Mouse (Mus musculus): ENCODE data around the gene Zswim8. TPM values are rescaled to one million over a fixed set of nuclear protein-coding genes. Genes with fewer than 3 reads are reported as not detected.
A peak's percentile ranks its signal among the peaks of the same experiment; 100 is the strongest.
"Not testable (repeated sequence)": the region's sequence is repeated elsewhere in the genome, so short reads cannot be mapped to it uniquely, and the experiment has no call there.

Zswim8 gene
- polyA plus RNA-seq, 1 experiment from 2014 or later, result 21.8 TPM

- WGBS, result 72% methylated on average over 3 of the region's 3 CpGs
- Histone ChIP-seq H3K4me2 (ENCODE audit: low read depth, low read length) (no peak overlapping the region), H3K27ac (ENCODE audit: low read length) (no peak overlapping the region), H3K27me3 (replicated peaks; ENCODE audit: control insufficient read depth, insufficient read depth, low read length) (no peaks in the 10 kb centered on the region), H3K36me3 (ENCODE audit: control insufficient read depth, insufficient read depth, low read length) (no peaks in the 10 kb centered on the region), H3K4me3 (ENCODE audit: low read length) (no peak overlapping the region), H3K9me3 (ENCODE audit: control insufficient read depth, low read length) (no peaks in the 10 kb centered on the region), H3K4me1 (ENCODE audit: control insufficient read depth, insufficient read depth, low read length) (peaks cover 28% of the 10 kb centered on the region), H3K9ac (ENCODE audit: low read depth, low read length) (no peak overlapping the region)
- no peak for ATAC-seq
These were observed 7.0 kb upstream of the Zswim8 start for GRCm38 (mm10) chr14:20700362-20700761.

GRCm38 (mm10) chr14:20701554-20701953 lies 5.8 kb upstream of the Zswim8 start:
- Histone ChIP-seq H3K27me3 (replicated peaks; ENCODE audit: control insufficient read depth, insufficient read depth, low read length) (no peaks in the 10 kb centered on the region), H3K9ac (ENCODE audit: low read depth, low read length) (peak overlapping the region; percentile 36; the same call in 1 of the 2 replicates), H3K4me1 (ENCODE audit: control insufficient read depth, insufficient read depth, low read length) (peaks cover 20% of the 10 kb centered on the region), H3K27ac (ENCODE audit: low read length) (peak overlapping the region; percentile 19; the same call in 1 of the 2 replicates), H3K36me3 (ENCODE audit: control insufficient read depth, insufficient read depth, low read length) (no peaks in the 10 kb centered on the region), H3K9me3 (ENCODE audit: control insufficient read depth, low read length) (no peaks in the 10 kb centered on the region), H3K4me2 (ENCODE audit: low read depth, low read length) (peak overlapping the region; percentile 50), H3K4me3 (ENCODE audit: low read length) (peak overlapping the region; percentile 78)
- ATAC-seq, result no peak
- WGBS, result 71% methylated on average over 8 of the region's 8 CpGs

GRCm38 (mm10) chr14:20702096-20702740 lies 5.1 kb upstream of the Zswim8 start:
- Histone ChIP-seq H3K27ac (ENCODE audit: low read length) (peak overlapping the region; percentile 92), H3K4me2 (ENCODE audit: low read depth, low read length) (peak overlapping the region; percentile 50), H3K9me3 (ENCODE audit: control insufficient read depth, low read length) (no peaks in the 10 kb centered on the region), H3K27me3 (replicated peaks; ENCODE audit: control insufficient read depth, insufficient read depth, low read length) (no peaks in the 10 kb centered on the region), H3K4me1 (ENCODE audit: control insufficient read depth, insufficient read depth, low read length) (peaks cover 15% of the 10 kb centered on the region), H3K9ac (ENCODE audit: low read depth, low read length) (peak overlapping the region; percentile 89), H3K4me3 (ENCODE audit: low read length) (peak overlapping the region; percentile 78), H3K36me3 (ENCODE audit: control insufficient read depth, insufficient read depth, low read length) (no peaks in the 10 kb centered on the region)
- peak; percentile 51 for ATAC-seq
- 7% methylated on average over 15 of the region's 15 CpGs for WGBS

- Histone ChIP-seq H3K9ac (ENCODE audit: low read depth, low read length) (peak within 1 kb of the TSS; percentile 89), H3K4me3 (ENCODE audit: low read length) (peak within 1 kb of the TSS; percentile 78), H3K27me3 (replicated peaks; ENCODE audit: control insufficient read depth, insufficient read depth, low read length) (no peaks in the 10 kb centered on the region), H3K27ac (ENCODE audit: low read length) (peak within 1 kb of the TSS; percentile 92), H3K4me1 (ENCODE audit: control insufficient read depth, insufficient read depth, low read length) (peaks cover 15% of the 10 kb centered on the region), H3K9me3 (ENCODE audit: control insufficient read depth, low read length) (no peaks in the 10 kb centered on the region), H3K4me2 (ENCODE audit: low read depth, low read length) (peak within 1 kb of the TSS; percentile 50), H3K36me3 (ENCODE audit: control insufficient read depth, insufficient read depth, low read length) (no peaks in the 10 kb centered on the region)
- peak; percentile 79 for ATAC-seq
- WGBS, result under 1% methylated on average over 61 of the region's 61 CpGs
These were observed 4.5 kb upstream of the Zswim8 start, which contains the start of gene Chchd1 for GRCm38 (mm10) chr14:20702741-20703381. Gene Chchd1 (plus strand): TSS chr14:20703006.

DNA sequence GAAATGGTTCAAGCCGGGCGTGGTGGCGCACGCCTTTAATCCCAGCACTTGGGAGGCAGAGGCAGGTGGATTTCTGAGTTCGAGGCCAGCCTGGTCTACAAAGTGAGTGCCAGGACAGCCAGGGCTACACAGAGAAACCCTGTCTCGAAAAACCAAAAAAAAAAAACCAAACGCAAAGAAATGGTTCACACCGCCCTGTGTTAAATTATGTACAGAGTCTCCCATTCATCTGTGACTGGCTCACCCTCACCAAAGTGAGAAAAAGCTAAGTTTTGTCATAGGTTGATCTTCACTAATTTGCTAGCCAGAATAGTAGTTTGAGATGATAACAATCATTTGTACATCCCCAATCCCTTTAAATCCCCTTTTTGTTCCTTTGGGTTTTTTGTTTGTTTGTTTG lies 3.9 kb upstream of the Zswim8 start:
- H3K4me3 ChIP-seq (ENCODE audit: low read length), result peak overlapping the region; percentile 78
- H3K27me3 ChIP-seq (replicated peaks; ENCODE audit: control insufficient read depth, insufficient read depth, low read length); H3K4me1 ChIP-seq (ENCODE audit: control insufficient read depth, insufficient read depth, low read length); H3K36me3 ChIP-seq (ENCODE audit: control insufficient read depth, insufficient read depth, low read length); ATAC-seq; H3K9me3 ChIP-seq (ENCODE audit: control insufficient read depth, low read length): not testable (repeated sequence)
- peak overlapping the region; percentile 92 for H3K27ac ChIP-seq (ENCODE audit: low read length)
- H3K9ac ChIP-seq (ENCODE audit: low read depth, low read length), result peak overlapping the region; percentile 89
- WGBS, result 9% methylated on average over 8 of the region's 8 CpGs
- H3K4me2 ChIP-seq (ENCODE audit: low read depth, low read length), result peak overlapping the region; percentile 50

DNA sequence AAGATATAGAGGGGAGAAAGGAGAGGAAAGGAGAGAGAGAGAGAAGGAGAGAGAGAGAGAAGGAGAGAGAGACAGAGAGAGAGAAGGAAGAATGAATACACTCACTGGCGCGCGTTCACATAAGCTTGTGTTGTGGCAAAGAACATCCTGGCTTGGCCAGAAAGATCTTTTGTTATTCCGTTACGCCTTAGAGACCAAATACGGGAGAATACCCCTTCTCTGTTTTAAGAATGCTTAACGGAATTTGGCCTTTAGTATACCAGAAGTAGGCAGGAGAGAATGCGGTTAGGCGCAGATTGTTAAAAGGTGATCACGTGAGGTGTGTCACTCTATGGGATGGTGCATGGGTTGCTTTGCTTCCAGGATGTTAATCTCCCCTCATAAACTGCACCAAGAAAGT lies 887 bp downstream of the Zswim8 start:
- Histone ChIP-seq H3K4me1 (ENCODE audit: control insufficient read depth, insufficient read depth, low read length) (peaks cover 13% of the 10 kb centered on the region), H3K36me3 (ENCODE audit: control insufficient read depth, insufficient read depth, low read length) (peaks cover 15% of the 10 kb centered on the region), H3K9me3 (ENCODE audit: control insufficient read depth, low read length) (no peaks in the 10 kb centered on the region), H3K4me3 (ENCODE audit: low read length) (peak overlapping the region; percentile 98), H3K4me2 (ENCODE audit: low read depth, low read length) (peak overlapping the region; percentile 72), H3K9ac (ENCODE audit: low read depth, low read length) (peak overlapping the region; percentile 97), H3K27me3 (replicated peaks; ENCODE audit: control insufficient read depth, insufficient read depth, low read length) (no peaks in the 10 kb centered on the region), H3K27ac (ENCODE audit: low read length) (peak overlapping the region; percentile 17; the same call in 1 of the 2 replicates)
- ATAC-seq, result no peak
- WGBS, result 5% methylated on average over 10 of the region's 10 CpGs

DNA sequence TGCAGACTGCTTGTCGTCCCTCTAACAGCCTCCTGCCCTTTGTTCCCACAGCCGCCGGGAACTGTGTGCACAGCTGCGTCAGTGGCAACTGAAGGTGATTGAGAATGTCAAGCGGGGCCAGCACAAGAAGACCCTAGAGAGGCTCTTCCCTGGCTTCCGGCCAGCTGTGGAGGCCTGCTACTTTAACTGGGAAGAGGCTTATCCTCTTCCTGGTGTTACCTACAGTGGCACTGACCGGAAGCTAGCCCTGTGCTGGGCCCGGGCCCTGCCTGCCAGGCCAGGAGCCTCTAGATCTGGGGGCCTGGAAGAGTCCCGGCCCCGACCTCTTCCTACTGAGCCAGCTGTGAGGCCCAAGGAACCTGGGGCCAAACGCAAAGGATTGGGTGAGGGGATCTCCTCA lies 6.5 kb downstream of the Zswim8 start:
- 58% methylated on average over 11 of the region's 11 CpGs for WGBS
- Histone ChIP-seq H3K4me1 (ENCODE audit: control insufficient read depth, insufficient read depth, low read length) (peaks cover 12% of the 10 kb centered on the region), H3K4me2 (ENCODE audit: low read depth, low read length) (0 out of 2 replicates have a peak overlapping the region, but pooled peaks have one; percentile 28), H3K9me3 (ENCODE audit: control insufficient read depth, low read length) (no peaks in the 10 kb centered on the region), H3K36me3 (ENCODE audit: control insufficient read depth, insufficient read depth, low read length) (peaks cover 46% of the 10 kb centered on the region), H3K4me3 (ENCODE audit: low read length) (no peak overlapping the region), H3K9ac (ENCODE audit: low read depth, low read length) (peak overlapping the region; percentile 59), H3K27ac (ENCODE audit: low read length) (peak overlapping the region; percentile 85), H3K27me3 (replicated peaks; ENCODE audit: control insufficient read depth, insufficient read depth, low read length) (no peaks in the 10 kb centered on the region)
- ATAC-seq, result peak; percentile 91

- no peaks in the 10 kb centered on the region for H3K9me3 ChIP-seq (ENCODE audit: control insufficient read depth, low read length)
- ATAC-seq, result no peak
- peaks cover 4% of the 10 kb centered on the region; the same call in 1 of the 2 replicates for H3K4me1 ChIP-seq (ENCODE audit: control insufficient read depth, insufficient read depth, low read length)
- no peak overlapping the region for H3K4me3 ChIP-seq (ENCODE audit: low read length)
- H3K36me3 ChIP-seq (ENCODE audit: control insufficient read depth, insufficient read depth, low read length), result peaks cover 42% of the 10 kb centered on the region
- H3K4me2 ChIP-seq (ENCODE audit: low read depth, low read length), result no peak overlapping the region
- H3K27me3 ChIP-seq (replicated peaks; ENCODE audit: control insufficient read depth, insufficient read depth, low read length), result no peaks in the 10 kb centered on the region
- H3K9ac ChIP-seq (ENCODE audit: low read depth, low read length), result no peak overlapping the region
- no peak overlapping the region for H3K27ac ChIP-seq (ENCODE audit: low read length)
- WGBS, result 88% methylated on average over 10 of the region's 10 CpGs
These were observed 11.1 kb downstream of the Zswim8 start for GRCm38 (mm10) chr14:20718443-20718842.

GRCm38 (mm10) chr14:20719767-20720166 lies 12.4 kb downstream of the Zswim8 start:
- Histone ChIP-seq H3K9ac (ENCODE audit: low read depth, low read length) (no peak overlapping the region), H3K4me1 (ENCODE audit: control insufficient read depth, insufficient read depth, low read length) (0 out of 2 replicates have a peak, but pooled peaks cover under 1% of the 10 kb centered on the region), H3K9me3 (ENCODE audit: control insufficient read depth, low read length) (no peaks in the 10 kb centered on the region), H3K36me3 (ENCODE audit: control insufficient read depth, insufficient read depth, low read length) (peaks cover 38% of the 10 kb centered on the region), H3K27ac (ENCODE audit: low read length) (no peak overlapping the region), H3K4me2 (ENCODE audit: low read depth, low read length) (no peak overlapping the region), H3K4me3 (ENCODE audit: low read length) (no peak overlapping the region), H3K27me3 (replicated peaks; ENCODE audit: control insufficient read depth, insufficient read depth, low read length) (no peaks in the 10 kb centered on the region)
- ATAC-seq, result no peak
- 95% methylated on average over 12 of the region's 12 CpGs for WGBS
